Mouse (Mus musculus): ENCODE data around the gene Trip6.

The Trip6 gene

GRCm38 (mm10) chr5:137268131-137268910 is 45.9 kb downstream of the Trip6 start:
- DNase-seq (ENCODE audit: low read depth), result no peak

- no peak for DNase-seq (ENCODE audit: low read depth)
These were observed 49.4 kb downstream of the Trip6 start for GRCm38 (mm10) chr5:137264787-137265186.

- no peak for DNase-seq (ENCODE audit: low read depth)
These were observed 50.1 kb downstream of the Trip6 start for GRCm38 (mm10) chr5:137263897-137264720.
